Mouse (Mus musculus): ENCODE data around the gene Mettl7a1. TPM values are rescaled to one million over a fixed set of nuclear protein-coding genes. Genes with fewer than 3 reads are reported as not detected.

Mettl7a1 gene
- 10 to 100 TPM; 10.0 to 16.0 TPM for polyA plus RNA-seq (2017; shearing (Covaris generic))

DNA sequence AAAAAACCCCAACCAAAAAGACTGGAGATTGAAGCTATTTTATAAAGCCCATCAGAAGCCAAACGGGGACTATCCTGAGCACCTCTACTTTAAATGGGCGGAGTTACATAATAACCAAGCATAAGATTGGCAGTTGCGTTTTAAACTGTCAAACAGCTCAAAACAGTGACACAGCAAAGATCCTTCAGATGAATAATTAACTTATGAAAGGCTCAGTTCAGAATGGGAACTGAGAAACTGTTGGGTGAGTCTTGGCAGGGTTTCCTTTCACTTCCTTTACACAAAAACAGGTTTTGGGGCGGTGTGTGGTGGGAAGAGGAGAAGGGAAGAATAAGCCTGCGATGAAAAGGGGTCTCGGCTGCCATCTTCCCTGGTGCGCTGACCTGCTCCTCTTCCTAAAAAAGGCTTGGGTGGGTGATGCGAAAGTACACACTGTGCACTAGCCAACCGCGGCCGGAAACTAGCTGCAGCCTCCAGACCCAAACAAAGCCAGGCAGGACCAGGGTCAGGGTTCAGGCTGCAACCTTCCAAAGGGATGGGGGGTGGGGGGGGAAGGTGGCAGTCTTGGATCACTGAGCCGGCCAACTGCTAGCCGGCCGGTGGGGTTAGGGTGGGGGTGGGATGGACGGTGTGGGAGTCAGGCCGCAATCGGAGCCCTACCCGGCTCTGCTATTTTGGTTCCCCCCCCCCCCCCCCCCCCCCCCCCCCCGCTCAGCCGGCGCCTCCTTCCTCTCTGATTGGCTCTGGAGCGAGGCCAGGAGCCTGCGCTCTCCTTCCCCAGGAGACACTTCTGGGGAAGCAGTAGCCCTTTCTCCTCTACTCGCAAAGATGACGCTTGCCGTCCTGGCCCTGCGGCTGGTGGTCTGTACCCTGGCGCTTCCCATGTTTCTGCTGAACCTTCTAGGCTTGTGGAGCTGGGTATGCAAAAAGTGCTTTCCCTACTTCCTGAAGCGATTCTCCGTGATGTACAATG is at the start of gene Mettl7a1:
Gene Mettl7a1 (plus strand): TSS at position 122 of the 973 bp plus-strand sequence.

GRCm38 (mm10) chr15:100280626-100281025 is 23.3 kb upstream of the Mettl7a1 start, which contains the start of gene Tmprss12:
Gene Tmprss12 (plus strand): TSS chr15:100280837.

DNA sequence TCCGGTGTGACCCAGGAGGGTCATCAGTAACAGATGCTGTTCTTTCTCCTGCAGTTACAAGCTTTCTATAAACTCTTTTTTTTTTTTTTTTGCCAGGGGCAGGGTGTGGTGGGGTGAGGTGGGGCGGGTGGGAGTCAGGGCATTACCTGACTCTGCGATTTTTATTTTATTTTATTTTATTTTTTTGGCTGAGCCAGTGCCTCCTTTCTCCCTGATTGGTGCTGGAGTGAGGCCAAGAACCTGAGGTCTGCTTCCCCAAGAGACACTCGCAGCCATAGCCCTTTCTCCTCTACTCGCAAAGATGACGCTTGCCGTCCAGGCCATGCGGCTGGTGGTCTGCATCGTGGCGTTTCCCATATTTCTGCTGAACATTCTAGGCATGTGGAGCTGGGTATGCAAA is 30.7 kb downstream of the Mettl7a1 start, which contains the start of gene Mettl7a3:
Gene Mettl7a3 (plus strand): TSS at position 301 of the 400 bp plus-strand sequence.

GRCm38 (mm10) chr15:100352711-100353250 is 48.8 kb downstream of the Mettl7a1 start, which contains the start of the genes Methig1 and Mettl7a2:
Gene Methig1 (plus strand): TSS chr15:100353149.
Gene Mettl7a2 (plus strand): TSS chr15:100353200.

DNA sequence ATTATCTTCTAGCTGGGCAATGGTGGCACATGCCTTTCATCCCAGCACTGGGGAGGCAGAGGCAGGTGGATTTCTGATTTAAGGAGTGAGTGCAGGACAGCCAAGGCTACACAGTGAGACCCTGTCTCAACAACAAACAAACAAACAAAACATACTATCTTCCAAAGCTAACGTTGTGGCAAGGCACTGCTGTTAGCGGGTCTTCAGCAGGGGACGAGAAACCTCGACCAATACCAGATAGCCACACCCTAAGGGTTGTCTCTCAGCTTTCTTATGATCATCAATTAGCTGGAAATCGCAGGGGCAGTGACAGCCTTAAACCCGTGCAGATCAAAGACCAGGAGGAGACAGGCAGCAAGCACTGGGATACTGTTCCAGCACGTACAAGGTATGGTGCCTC is 60.3 kb downstream of the Mettl7a1 start, which contains the start of gene Higd1c:
Gene Higd1c (plus strand): TSS at position 301 of the 400 bp plus-strand sequence.

Other genes starting within 250 kb of the Mettl7a1 start
- 10 to 100 TPM; 46.2 to 63.3 TPM for gene Atf1, start 76.3 kb upstream of the Mettl7a1 start, polyA plus RNA-seq (2017; shearing (Covaris generic))
- gene Tmprss12, start 23.3 kb upstream of the Mettl7a1 start, polyA plus RNA-seq (2017; shearing (Covaris generic)), result not detected
- gene Mettl7a3, start 30.8 kb downstream of the Mettl7a1 start, polyA plus RNA-seq (2017; shearing (Covaris generic)), result not detected
- gene Methig1, start 49.0 kb downstream of the Mettl7a1 start, polyA plus RNA-seq (2017; shearing (Covaris generic)), result not detected
- under 1 TPM in 1 of 2 experiments, not detected in 1; 0.16 TPM for gene Mettl7a2, start 49.1 kb downstream of the Mettl7a1 start, polyA plus RNA-seq (2017; shearing (Covaris generic))
- not detected for gene Higd1c, start 60.4 kb downstream of the Mettl7a1 start, polyA plus RNA-seq (2017; shearing (Covaris generic))
- gene Gm5475, start 118.0 kb downstream of the Mettl7a1 start, polyA plus RNA-seq (2017; shearing (Covaris generic)), result under 1 TPM in 1 of 2 experiments, not detected in 1; 0.49 TPM
- gene Slc11a2, start 120.9 kb downstream of the Mettl7a1 start, polyA plus RNA-seq (2017; shearing (Covaris generic)), result 10 to 100 TPM; 27.5 to 29.9 TPM
- gene Letmd1, start 164.9 kb downstream of the Mettl7a1 start, polyA plus RNA-seq (2017; shearing (Covaris generic)), result 10 to 100 TPM; 30.1 to 32.2 TPM
- 1 to 10 TPM; 4.1 to 4.9 TPM for gene Csrnp2, start 191.3 kb downstream of the Mettl7a1 start, polyA plus RNA-seq (2017; shearing (Covaris generic))
- 1 to 10 TPM; 5.4 to 6.9 TPM for gene Tfcp2, start 247.9 kb downstream of the Mettl7a1 start, polyA plus RNA-seq (2017; shearing (Covaris generic))